Mouse (Mus musculus): ENCODE measurements at regions not wholly inside any gene's neighbourhood (a gene's known extent, or its start where the extent isn't known, plus 50 kb on each side); places are given as distances from the start of the nearest gene placed in this dataset.
A peak's percentile ranks its signal among the peaks of the same experiment; 100 is the strongest.

DNA sequence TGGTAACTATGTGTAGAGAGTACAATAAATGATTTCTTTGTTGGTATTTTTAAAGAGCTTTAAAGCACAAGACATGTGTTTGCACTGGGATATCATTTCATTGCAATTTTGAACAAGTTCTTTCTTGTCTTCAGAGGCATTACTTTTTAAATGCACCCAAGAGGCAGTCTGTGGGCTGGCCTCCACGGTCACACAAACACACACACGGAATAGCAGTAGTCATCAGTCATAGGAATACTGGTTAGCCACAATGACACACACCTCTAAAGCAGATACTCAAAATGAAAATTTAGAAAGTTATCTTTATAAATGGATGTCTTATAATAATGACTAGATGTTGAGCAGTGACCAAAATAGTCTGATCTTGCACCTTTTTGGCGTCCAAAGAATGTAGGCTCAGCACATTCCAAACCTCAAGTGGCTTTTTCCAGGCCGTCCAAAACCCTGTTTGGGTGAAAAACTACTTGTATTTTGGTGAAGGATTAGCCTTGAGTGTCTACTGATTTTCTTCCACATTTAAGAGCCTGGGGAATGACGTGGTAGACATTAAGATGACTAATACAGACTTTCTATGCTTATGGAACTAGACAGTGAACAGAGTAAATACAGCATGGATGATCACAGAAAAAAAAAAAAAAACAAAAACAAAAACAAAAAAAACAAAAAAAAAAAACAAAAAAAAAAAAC, 658.5 kb downstream of the Inhba start:
- no peak for DNase-seq

- no peak for DNase-seq
Observed at GRCm38 (mm10) chr13:16670736-16671135, 659.1 kb downstream of the Inhba start.

DNA sequence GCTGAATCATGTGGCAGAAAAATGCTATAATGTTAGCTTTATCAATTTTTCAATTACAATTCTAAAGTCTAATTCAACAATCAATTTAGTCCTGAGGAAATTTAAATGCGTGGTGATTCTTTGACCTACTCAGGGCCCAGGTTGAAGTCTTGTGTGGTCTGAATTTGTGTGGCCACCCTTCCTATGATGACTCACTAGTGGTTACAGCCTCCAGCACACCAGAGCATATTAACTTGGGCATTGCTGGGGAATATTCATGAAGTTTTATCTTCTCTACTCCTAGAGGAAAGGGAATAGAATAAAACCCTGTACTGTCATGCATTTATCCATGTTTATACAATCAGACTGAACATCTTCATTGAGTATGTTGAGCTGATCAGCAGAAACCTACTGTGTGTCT, 665.2 kb downstream of the Inhba start:
- no peak for DNase-seq

DNA sequence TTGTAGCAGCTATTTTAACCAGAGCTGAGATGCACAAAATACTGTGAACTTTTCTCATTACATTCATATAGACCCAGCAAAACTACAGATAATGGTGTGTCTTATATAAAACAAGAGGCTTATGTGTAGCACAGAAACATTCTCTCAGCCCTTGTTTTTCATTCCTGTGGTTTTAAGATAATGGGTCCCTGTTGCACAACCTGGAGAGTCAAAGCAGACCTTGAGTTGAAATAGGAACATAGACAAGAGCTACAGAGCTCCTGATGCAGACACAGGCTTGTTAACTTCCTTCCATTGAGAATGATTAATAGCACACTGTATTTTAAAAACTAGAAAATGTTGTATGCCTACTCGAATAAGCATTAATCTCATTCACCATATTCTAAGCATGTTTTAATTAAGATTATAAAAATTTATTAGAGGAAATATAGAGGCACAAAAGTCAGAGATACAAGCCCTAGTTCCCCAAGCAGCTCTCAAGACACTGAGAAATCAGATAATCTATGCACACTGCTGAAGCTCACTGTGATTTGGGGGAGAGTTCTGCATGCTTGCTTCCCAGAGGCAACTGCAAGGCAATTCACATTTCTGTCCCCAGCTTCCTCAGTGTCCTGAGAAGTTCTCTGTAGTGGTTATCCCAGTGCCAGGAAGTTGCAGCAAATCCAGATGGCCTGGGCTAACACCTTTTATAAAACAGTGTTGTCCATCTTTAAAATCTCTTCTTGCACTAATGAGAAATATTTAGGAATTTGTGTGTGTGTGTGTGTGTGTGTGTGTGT, 666.8 kb downstream of the Inhba start:
- DNase-seq, result peak; percentile 5

- no peak for DNase-seq
Observed at GRCm38 (mm10) chr13:16694201-16694600, 682.5 kb downstream of the Inhba start.

- no peak for DNase-seq
Observed at GRCm38 (mm10) chr13:16700934-16701333, 689.3 kb downstream of the Inhba start.

DNA sequence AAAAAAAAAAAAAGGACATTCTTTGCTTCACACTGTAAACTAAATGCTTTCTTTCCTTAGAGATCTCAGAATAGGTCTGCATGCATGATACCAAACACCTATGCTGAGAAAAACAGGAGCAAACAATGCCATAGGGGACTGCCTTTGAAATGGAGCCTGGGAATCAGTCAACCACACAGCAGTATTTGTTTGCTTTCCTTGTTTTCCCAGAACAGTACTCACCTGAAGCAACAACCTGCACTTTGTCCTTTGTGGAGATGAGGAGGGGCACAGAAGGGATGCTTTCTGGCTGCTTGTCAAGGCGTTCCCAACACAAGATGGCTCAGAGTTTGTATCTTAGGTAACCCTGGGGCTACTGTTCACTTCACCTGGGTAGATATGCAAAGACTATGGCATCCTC, 690.5 kb downstream of the Inhba start:
- DNase-seq, result no peak

GRCm38 (mm10) chr13:16705217-16706104, 693.8 kb downstream of the Inhba start:
- no peak for DNase-seq

DNA sequence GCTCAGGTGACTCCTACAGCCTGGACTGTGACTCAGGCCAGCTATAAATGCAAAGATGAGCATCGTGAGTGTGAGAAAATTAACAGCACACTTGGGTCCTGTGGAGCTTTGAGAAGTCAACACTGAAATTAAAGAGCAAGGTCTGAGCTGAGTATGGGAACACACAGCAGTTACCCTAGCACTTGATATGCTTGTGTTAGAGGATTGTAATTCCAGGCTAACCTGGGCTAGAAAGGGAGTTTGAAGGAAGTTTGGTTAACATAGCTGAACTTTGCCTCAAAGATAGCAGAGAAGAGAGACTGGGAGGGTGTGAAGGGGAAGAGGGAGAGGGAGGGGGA, 694.4 kb downstream of the Inhba start:
- no peak for DNase-seq

GRCm38 (mm10) chr13:16715296-16715960, 703.8 kb downstream of the Inhba start:
- DNase-seq, result no peak

- DNase-seq, result no peak
Observed at GRCm38 (mm10) chr13:16716340-16716739, 704.7 kb downstream of the Inhba start.

- DNase-seq, result no peak
Observed at GRCm38 (mm10) chr13:16716796-16717749, 705.4 kb downstream of the Inhba start.

- DNase-seq, result no peak
Observed at GRCm38 (mm10) chr13:16720090-16720489, 708.4 kb downstream of the Inhba start.

DNA sequence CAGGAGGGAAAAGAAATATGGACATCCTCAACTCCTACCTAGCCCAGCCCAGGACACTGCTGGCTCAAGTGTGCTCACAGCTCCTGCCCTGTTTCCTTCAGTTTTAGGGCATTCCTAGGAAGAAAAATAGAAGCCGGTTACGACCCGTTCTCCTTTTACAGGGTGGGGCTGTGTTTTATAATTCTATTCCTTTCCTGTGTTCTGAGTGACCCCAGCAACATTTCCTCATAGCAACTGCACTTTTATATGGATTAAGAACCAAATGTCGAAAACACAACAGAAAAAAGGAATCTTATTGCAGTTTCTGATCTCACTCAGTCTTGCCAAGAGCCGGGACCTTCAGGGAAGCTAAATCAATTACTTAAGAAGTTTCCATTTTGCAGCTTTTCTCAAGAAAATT, 713.7 kb downstream of the Inhba start:
- no peak for DNase-seq

- DNase-seq, result peak; percentile 15
Observed at GRCm38 (mm10) chr13:16738313-16738712, 726.7 kb downstream of the Inhba start.

- no peak for DNase-seq
Observed at GRCm38 (mm10) chr13:16739563-16739962, 727.9 kb downstream of the Inhba start.

DNA sequence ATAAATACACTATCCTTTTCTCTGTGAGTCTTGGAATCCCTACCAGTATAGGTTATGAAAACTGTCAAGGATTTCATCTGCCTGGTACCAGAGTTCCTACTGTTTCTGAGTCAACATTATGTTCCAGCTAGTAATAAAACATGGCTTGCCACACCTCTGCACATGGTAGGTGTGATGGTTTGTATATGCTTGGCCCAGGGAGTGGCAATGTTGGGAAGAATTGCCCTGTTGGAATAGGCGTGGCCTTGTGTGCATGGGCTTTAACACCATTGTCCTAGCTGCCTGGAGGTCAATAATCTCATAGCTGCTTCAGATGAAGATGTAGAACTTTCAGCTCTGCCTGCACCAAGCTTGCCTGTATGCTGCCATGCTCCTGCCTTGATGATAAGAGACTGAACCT, 732.6 kb downstream of the Inhba start:
- DNase-seq, result no peak

- no peak for DNase-seq
Observed at GRCm38 (mm10) chr13:16745644-16746043, 734.0 kb downstream of the Inhba start.

- no peak for DNase-seq
Observed at GRCm38 (mm10) chr13:16746451-16746850, 734.8 kb downstream of the Inhba start.

GRCm38 (mm10) chr13:16756264-16756663, 744.6 kb downstream of the Inhba start:
- DNase-seq, result no peak

DNA sequence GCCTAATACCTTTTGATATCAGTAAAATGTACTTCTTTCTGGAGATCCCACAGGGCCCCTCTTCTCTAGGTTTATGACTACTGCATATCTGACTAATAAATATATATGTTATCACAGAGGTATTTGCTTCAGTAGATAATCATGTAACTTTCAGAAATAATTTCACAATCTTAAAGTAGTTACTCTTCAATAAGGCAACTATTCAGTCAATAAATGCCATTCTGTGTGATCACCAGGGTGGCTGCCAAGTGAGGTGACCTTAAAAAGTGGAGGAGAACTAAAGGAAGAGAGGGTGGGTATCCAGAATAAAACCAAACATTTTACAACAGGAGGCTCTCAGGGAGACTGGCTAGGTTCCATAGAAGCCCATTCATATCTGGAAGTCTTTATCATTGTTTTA, 748.4 kb downstream of the Inhba start:
- no peak for DNase-seq

GRCm38 (mm10) chr13:16761415-16761814, 749.8 kb downstream of the Inhba start:
- DNase-seq, result no peak

Data from adrenal gland, adult 8-10 months (tissue).